Mouse (Mus musculus) hindbrain, embryonic 15.5 days (tissue): ENCODE measurements around the gene Zfp867. TPM values are rescaled to one million over a fixed set of nuclear protein-coding genes. Genes with fewer than 3 reads are reported as not detected.
A peak's percentile ranks its signal among the peaks of the same experiment; 100 is the strongest.

Source experiments
- ATAC-seq: fragments of 200-750 bp; cut with Nextera tagmentation; 2 replicates; pipeline ENCODE4 v1.8.0; 2017; ENCODE audit warnings: low read depth, moderate number of reproducible peaks, moderate TSS enrichment; ENCODE audit not compliant: low FRiP score
- H3K27ac ChIP-seq: fragments of 300-500 bp; sonication (generic); replicated peaks from 2 replicates; pipeline ENCODE4 v1.5.1; 2015; ENCODE audit warnings: mild to moderate bottlenecking, inconsistent platforms
- H3K27me3 ChIP-seq: fragments of 300-500 bp; sonication (generic); 2 replicates; pipeline ENCODE4 v1.6.1; 2015; ENCODE audit warnings: control low read depth, inconsistent platforms
- H3K36me3 ChIP-seq: fragments of 300-500 bp; sonication (generic); 2 replicates; pipeline ENCODE4 v1.6.1; 2015; ENCODE audit warnings: control low read depth, inconsistent platforms
- H3K4me1 ChIP-seq: fragments of 300-500 bp; sonication (generic); replicated peaks from 2 replicates; pipeline ENCODE4 v1.6.1; 2015; ENCODE audit warnings: control low read depth, inconsistent platforms
- H3K4me2 ChIP-seq: fragments of 300-500 bp; sonication (generic); 2 replicates; pipeline ENCODE4 v1.6.1; 2015; ENCODE audit warnings: moderate library complexity, mild to moderate bottlenecking, inconsistent platforms
- H3K4me3 ChIP-seq: fragments of 300-500 bp; sonication (generic); 2 replicates; pipeline ENCODE4 v1.5.1; 2015; ENCODE audit warnings: mild to moderate bottlenecking, inconsistent platforms
- H3K9ac ChIP-seq: fragments of 300-500 bp; sonication (generic); 2 replicates; pipeline ENCODE4 v1.6.1; 2015; ENCODE audit warnings: inconsistent platforms
- H3K9me3 ChIP-seq: fragments of 300-500 bp; sonication (generic); 2 replicates; pipeline ENCODE4 v1.6.1; 2016; ENCODE audit warnings: control low read depth, inconsistent platforms
- WGBS: fragments of 180-500 bp; shearing (Covaris S2); methylation state at CpG from one replicate; pipeline ENCODE4 v1.1.7; 2015; 5-methylcytosine and 5-hydroxymethylcytosine counted together
- polyA plus RNA-seq: library from polyadenylated mRNA; unstranded; fragments of >200 nt; fragmentation: Nextera tagmentation; extraction: Ambion mirVana; gene quantifications from 2 replicates; pipeline ENCODE4 v1.2.1, GENCODE M21; 2015

Zfp867 gene
- polyA plus RNA-seq, 1 experiment from 2014 or later = 12.6 TPM

DNA sequence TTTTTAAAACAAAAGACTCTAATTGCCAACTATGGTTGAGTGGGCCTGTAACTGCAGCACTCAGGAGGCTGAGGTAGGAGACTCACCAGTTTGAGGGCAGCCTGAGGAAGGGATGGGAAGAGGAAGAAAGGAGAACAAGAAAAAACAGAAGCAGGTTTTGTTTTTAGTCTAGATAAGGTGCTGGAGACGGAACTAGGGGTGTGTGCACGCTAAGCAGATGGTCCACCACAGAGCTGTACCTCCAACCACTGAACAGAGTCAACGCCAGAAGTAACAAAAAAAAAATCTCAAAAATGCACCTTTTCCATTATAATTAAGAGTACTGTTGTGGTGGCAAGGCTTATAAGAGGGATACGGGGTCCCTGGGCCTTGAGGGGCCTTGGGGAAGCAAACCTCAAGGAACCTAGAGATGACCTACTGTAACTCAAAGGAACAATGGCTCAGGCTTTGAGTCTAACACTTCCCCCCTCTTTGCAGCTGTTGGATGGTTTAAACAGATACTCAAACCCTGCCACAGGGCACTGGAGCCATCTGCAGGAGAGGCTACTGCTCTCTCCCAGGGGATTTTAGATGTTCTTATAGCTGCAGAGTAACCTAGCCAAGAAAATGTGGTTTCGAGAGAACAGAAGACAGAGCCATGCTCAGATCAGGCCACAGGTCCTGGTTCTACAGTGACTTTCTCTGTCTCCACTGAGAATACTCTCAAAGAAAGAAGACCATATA is 29.9 kb upstream of the Zfp867 start:
- H3K27me3 ChIP-seq = no peaks in the 10 kb centered on the region
- H3K9me3 ChIP-seq = no peaks in the 10 kb centered on the region
- H3K4me3 ChIP-seq = no peak overlapping the region
- H3K4me2 ChIP-seq = no peak overlapping the region
- no peak for ATAC-seq
- H3K36me3 ChIP-seq = peaks cover 59% of the 10 kb centered on the region
- H3K27ac ChIP-seq = no peak overlapping the region
- 90% methylated on average over 5 of the region's 5 CpGs for WGBS
- H3K4me1 ChIP-seq = peaks cover 13% of the 10 kb centered on the region
- H3K9ac ChIP-seq = no peak overlapping the region

- Histone ChIP-seq H3K27ac (no peak overlapping the region), H3K4me3 (no peak overlapping the region), H3K4me1 (no peaks in the 10 kb centered on the region), H3K27me3 (no peaks in the 10 kb centered on the region), H3K9me3 (no peaks in the 10 kb centered on the region), H3K36me3 (peaks cover 78% of the 10 kb centered on the region), H3K9ac (no peak overlapping the region), H3K4me2 (no peak overlapping the region)
- 93% methylated on average over 7 of the region's 7 CpGs for WGBS
- ATAC-seq = no peak
Measured at GRCm38 (mm10) chr11:59497747-59498146, 25.5 kb upstream of the Zfp867 start.

DNA sequence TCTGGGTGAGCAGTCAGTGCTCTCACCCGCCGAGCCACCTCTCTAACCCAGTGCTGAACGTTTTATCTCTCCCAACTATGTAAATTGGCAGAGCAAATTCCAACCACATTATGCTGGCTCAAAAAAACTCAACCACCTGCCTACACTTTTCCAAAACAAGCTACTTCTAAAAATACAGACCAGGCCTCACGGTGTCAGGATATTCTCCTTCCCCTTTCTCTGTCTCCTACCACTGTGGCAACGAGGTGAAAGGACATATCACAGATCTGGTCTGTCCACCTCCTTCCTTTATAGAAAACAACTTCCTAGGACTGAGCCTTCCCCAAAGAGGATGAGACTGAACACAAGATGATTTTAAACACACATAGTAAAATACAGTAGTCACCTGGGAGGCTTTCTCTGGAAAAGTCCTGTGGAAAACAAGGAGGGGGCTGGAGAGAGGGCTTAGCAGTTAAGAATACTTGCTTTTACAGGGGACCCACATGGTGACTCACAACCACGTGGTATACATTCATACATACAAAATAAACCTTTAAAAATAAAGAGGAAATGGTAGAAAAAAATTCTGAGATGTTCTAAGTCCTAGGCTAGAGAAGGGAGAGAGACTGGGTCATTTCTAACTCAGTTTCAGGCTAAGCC is 24.5 kb upstream of the Zfp867 start:
- H3K9ac ChIP-seq = no peak overlapping the region
- no peak overlapping the region for H3K4me3 ChIP-seq
- no peaks in the 10 kb centered on the region for H3K27me3 ChIP-seq
- no peaks in the 10 kb centered on the region for H3K4me1 ChIP-seq
- ATAC-seq = no peak
- 89% methylated on average over 6 of the region's 6 CpGs for WGBS
- H3K27ac ChIP-seq = no peak overlapping the region
- H3K9me3 ChIP-seq = no peaks in the 10 kb centered on the region
- H3K36me3 ChIP-seq = peaks cover 78% of the 10 kb centered on the region
- H3K4me2 ChIP-seq = no peak overlapping the region

GRCm38 (mm10) chr11:59486222-59486621 is 13.9 kb upstream of the Zfp867 start:
- Histone ChIP-seq H3K36me3 (peaks cover 35% of the 10 kb centered on the region), H3K4me3 (no peak overlapping the region), H3K9ac (no peak overlapping the region), H3K27ac (no peak overlapping the region), H3K4me2 (no peak overlapping the region), H3K27me3 (no peaks in the 10 kb centered on the region), H3K9me3 (no peaks in the 10 kb centered on the region), H3K4me1 (no peaks in the 10 kb centered on the region)
- WGBS = 88% methylated on average over 8 of the region's 8 CpGs
- no peak for ATAC-seq

- Histone ChIP-seq H3K4me2 (no peak overlapping the region), H3K36me3 (peaks cover 30% of the 10 kb centered on the region), H3K4me1 (no peaks in the 10 kb centered on the region), H3K9me3 (no peaks in the 10 kb centered on the region), H3K27ac (no peak overlapping the region), H3K9ac (no peak overlapping the region), H3K4me3 (no peak overlapping the region), H3K27me3 (no peaks in the 10 kb centered on the region)
- 39% methylated on average over 2 of the region's 2 CpGs for WGBS
- no peak for ATAC-seq
Measured at GRCm38 (mm10) chr11:59485641-59486040, 13.4 kb upstream of the Zfp867 start.

DNA sequence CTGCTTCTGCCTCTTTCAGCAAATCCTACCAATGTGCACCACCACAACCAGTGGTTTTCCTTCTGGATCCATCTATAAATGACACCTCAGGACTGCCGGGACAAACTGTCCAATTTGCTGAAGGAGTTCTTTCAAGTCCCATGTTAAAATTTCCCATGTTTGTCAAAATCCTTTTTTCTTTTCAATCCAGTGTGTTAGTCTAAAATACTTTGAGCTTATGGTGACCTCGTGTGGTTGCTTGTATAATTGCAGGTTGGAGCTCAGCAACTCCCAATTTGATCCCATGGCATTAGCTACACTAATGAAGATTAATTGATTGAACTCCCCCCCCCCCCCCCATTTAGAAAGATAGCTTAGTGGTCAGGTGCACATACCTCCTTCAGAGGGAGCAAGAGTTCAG is 10.9 kb upstream of the Zfp867 start:
- no peak overlapping the region for H3K9ac ChIP-seq
- ATAC-seq = no peak
- no peaks in the 10 kb centered on the region for H3K9me3 ChIP-seq
- no peaks in the 10 kb centered on the region for H3K27me3 ChIP-seq
- H3K27ac ChIP-seq = no peak overlapping the region
- no peak overlapping the region for H3K4me3 ChIP-seq
- peaks cover 20% of the 10 kb centered on the region for H3K36me3 ChIP-seq
- H3K4me1 ChIP-seq = no peaks in the 10 kb centered on the region
- H3K4me2 ChIP-seq = no peak overlapping the region
- whole genome bisulfite sequencing = 10% methylated on average over 2 of the region's 2 CpGs

GRCm38 (mm10) chr11:59477240-59477639 is 5.0 kb upstream of the Zfp867 start:
- no peak overlapping the region for H3K4me3 ChIP-seq
- H3K4me2 ChIP-seq = no peak overlapping the region
- H3K27me3 ChIP-seq = no peaks in the 10 kb centered on the region
- H3K9ac ChIP-seq = no peak overlapping the region
- no peak overlapping the region for H3K27ac ChIP-seq
- no peaks in the 10 kb centered on the region for H3K36me3 ChIP-seq
- WGBS = 67% methylated on average over 6 of the region's 6 CpGs
- ATAC-seq = no peak
- H3K9me3 ChIP-seq = no peaks in the 10 kb centered on the region
- H3K4me1 ChIP-seq = no peaks in the 10 kb centered on the region

DNA sequence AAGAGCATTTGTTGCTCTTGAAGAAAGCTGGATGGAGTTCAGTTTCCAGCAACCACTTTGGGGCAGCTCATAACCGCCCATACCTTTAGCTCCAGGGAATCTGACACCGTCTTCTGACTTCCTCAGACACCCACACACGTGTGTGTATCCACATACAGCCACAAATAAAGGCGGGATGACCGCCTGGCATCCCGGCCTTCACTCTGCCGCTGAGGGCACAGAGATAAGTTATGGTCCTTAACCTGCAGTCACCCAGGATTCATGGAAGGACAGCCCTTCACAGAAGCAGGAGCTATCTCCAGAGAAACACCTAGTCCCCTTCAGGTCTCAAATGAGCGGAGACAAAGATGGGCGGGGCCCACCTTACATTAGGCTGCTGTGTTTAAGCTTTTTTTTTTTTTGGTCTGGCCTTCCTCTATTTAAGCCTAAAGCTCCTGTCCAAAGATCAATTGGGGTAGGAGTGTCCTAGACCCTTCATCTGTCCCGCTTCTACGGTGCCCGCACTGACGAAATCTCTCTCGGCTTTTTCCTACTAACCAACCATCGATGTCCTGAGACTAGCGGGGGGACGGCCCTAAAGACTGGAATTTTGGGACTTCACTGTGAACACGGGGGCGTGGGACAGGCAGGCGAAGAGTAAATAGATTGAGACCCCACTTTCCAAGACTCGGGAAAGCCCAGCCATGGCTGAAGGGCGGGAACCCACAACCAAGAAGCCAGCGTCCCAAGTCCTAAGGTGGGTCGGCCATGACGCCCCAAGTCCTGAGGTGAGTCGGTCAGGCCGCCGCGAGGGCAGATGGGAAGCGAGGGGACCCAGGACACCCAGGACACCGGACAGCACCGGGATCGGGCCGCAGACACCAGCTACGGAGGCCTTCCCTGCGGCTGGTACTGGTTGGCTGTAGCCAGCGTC is 605 bp downstream of the Zfp867 start:
- Histone ChIP-seq H3K9ac (peak overlapping the region; percentile 91), H3K4me2 (peak overlapping the region; percentile 73), H3K4me1 (peaks cover 18% of the 10 kb centered on the region), H3K27me3 (no peaks in the 10 kb centered on the region), H3K36me3 (no peaks in the 10 kb centered on the region; the same call in 1 of the 2 replicates), H3K9me3 (no peaks in the 10 kb centered on the region), H3K27ac (peak overlapping the region; percentile 86), H3K4me3 (peak overlapping the region; percentile 89)
- 6% methylated on average over 37 of the region's 37 CpGs for WGBS
- ATAC-seq = peak; percentile 84

- H3K4me3 ChIP-seq = no peak overlapping the region
- WGBS = 96% methylated on average over 2 of the region's 2 CpGs
- no peak for ATAC-seq
- H3K9me3 ChIP-seq = peaks cover 21% of the 10 kb centered on the region
- H3K9ac ChIP-seq = no peak overlapping the region
- H3K4me2 ChIP-seq = no peak overlapping the region
- H3K4me1 ChIP-seq = no peaks in the 10 kb centered on the region
- H3K27me3 ChIP-seq = no peaks in the 10 kb centered on the region
- peaks cover 62% of the 10 kb centered on the region for H3K36me3 ChIP-seq
- no peak overlapping the region for H3K27ac ChIP-seq
Measured at GRCm38 (mm10) chr11:59460459-59460858, 11.8 kb downstream of the Zfp867 start.

DNA sequence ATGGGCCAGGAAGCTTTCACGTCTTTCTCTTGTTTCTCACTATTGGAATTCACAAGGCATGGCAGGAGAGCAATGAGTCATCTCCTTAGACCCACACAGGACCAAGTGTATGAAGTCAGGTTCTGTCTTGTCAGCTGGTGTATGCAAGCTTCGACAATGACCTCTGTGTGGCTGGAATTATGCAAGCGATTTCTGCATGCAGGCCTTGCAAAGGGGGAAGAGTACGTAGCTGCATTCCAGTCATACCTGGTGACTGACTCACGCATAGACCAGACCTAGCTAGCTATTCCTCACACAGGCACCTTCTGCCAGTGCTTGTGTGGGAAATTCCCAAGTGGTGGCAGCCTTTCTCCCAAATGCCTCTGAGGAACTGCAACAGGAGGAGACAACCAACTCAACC is 13.3 kb downstream of the Zfp867 start:
- Histone ChIP-seq H3K36me3 (peaks cover 63% of the 10 kb centered on the region), H3K4me3 (no peak overlapping the region), H3K27me3 (no peaks in the 10 kb centered on the region), H3K4me1 (no peaks in the 10 kb centered on the region), H3K9ac (no peak overlapping the region), H3K4me2 (no peak overlapping the region), H3K9me3 (peaks cover 16% of the 10 kb centered on the region), H3K27ac (no peak overlapping the region)
- 68% methylated on average over 5 of the region's 5 CpGs for WGBS
- ATAC-seq = no peak

GRCm38 (mm10) chr11:59456891-59457290 is 15.4 kb downstream of the Zfp867 start:
- no peak for ATAC-seq
- Histone ChIP-seq H3K27ac (no peak overlapping the region), H3K27me3 (no peaks in the 10 kb centered on the region), H3K9ac (no peak overlapping the region), H3K9me3 (no peaks in the 10 kb centered on the region), H3K36me3 (peaks cover 58% of the 10 kb centered on the region), H3K4me2 (no peak overlapping the region), H3K4me3 (no peak overlapping the region), H3K4me1 (no peaks in the 10 kb centered on the region)
- WGBS = 92% methylated on average over 2 of the region's 2 CpGs

GRCm38 (mm10) chr11:59456346-59456745 is 15.9 kb downstream of the Zfp867 start:
- WGBS = 94% methylated on average over 2 of the region's 2 CpGs

More at GRCm38 (mm10) chr11:59456346-59456745, 15.9 kb downstream of the Zfp867 start:
- no peak overlapping the region for H3K4me2 ChIP-seq
- H3K36me3 ChIP-seq = peaks cover 55% of the 10 kb centered on the region
- ATAC-seq = no peak
- H3K4me1 ChIP-seq = peaks cover under 1% of the 10 kb centered on the region
- no peak overlapping the region for H3K4me3 ChIP-seq
- no peak overlapping the region for H3K9ac ChIP-seq
- H3K27me3 ChIP-seq = no peaks in the 10 kb centered on the region
- H3K9me3 ChIP-seq = no peaks in the 10 kb centered on the region
- H3K27ac ChIP-seq = no peak overlapping the region
